Mouse (Mus musculus): ENCODE data around the gene Ppp1r3e. TPM values are rescaled to one million over a fixed set of nuclear protein-coding genes. Genes with fewer than 3 reads are reported as not detected.

Ppp1r3e gene
- total and polyA plus RNA-seq, 3 experiments, result 0.51 to 1.4 (median 1.3) TPM

DNA sequence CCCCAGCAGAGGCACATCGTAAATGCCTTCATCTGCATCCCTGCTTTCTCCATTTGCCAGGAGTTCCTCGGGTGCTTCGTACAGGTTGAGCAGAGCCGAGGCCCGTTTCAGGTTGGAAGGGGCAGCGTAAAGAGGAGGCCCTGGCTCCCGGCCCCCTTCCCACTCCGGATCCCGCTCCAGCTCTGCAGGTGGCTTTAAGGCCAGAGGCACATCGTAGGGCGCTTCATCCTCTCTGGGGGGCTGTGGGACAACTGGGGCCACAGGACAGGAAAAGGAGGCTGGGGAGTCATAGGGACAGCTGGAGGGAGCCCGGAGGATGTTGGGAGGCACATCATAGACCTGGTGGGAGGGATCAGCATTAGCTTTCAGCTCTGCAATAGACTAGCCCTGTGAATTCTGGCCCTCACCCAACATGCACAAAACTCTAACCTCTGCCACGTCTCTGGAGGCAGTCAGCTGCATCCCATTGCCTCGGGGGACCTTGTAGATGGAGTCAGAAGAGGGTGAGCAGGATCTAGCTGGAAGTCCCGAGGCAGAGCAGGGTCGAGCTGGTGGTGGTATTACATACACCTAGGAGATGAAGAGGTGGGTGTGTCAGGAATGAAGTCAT is 42.8 kb upstream of the Ppp1r3e start:
- TF ChIP-seq USF1 (IDR thresholded peaks at IDR 0.05; ENCODE audit: low read depth, low read length), result no peak
- no peak for TF ChIP-seq MXI1 (IDR thresholded peaks at IDR 0.05; ENCODE audit: low read depth, low read length)
- TF ChIP-seq HCFC1 (IDR thresholded peaks at IDR 0.05; ENCODE audit: low read depth, low read length), result no peak
- no peak for TF ChIP-seq RAD21 (IDR thresholded peaks at IDR 0.05; ENCODE audit: low read depth, low read length)
- TF ChIP-seq POLR2A (IDR thresholded peaks at IDR 0.05; ENCODE audit: low read depth, low read length), result no peak
- TF ChIP-seq RCOR1 (conservative IDR thresholded peaks at IDR 0.05; ENCODE audit: low read depth, low read length), result no peak
- no peak for TF ChIP-seq NRF1 (IDR thresholded peaks at IDR 0.05; ENCODE audit: low read depth, low read length)
- TF ChIP-seq TBP (conservative IDR thresholded peaks at IDR 0.05; ENCODE audit: low read depth, low read length), result no peak
- TF ChIP-seq CHD2 (IDR thresholded peaks at IDR 0.05; ENCODE audit: low read length), result no peak
- no peak for TF ChIP-seq GABPA (IDR thresholded peaks at IDR 0.05; ENCODE audit: insufficient replicate concordance, low read depth, low read length)
- no peak for TF ChIP-seq NELFE (IDR thresholded peaks at IDR 0.05; ENCODE audit: low read depth, low read length)
- no peak for TF ChIP-seq SMC3 (IDR thresholded peaks at IDR 0.05; ENCODE audit: low read depth, low read length)
- no peak for TF ChIP-seq MAZ (IDR thresholded peaks at IDR 0.05; ENCODE audit: low read depth, low read length)
- no peak for TF ChIP-seq ZKSCAN1 (IDR thresholded peaks at IDR 0.05; ENCODE audit: borderline replicate concordance, low read depth, low read length)
- TF ChIP-seq USF2 (conservative IDR thresholded peaks at IDR 0.05; ENCODE audit: low read depth, low read length), result no peak
- Histone ChIP-seq H3K9me3 (replicated peaks; ENCODE audit: low read length) (no peaks in the 10 kb centered on the region), H3K4me1 (ENCODE audit: control insufficient read depth in 1 of 2, insufficient read depth in 2 of 2) (peaks cover 0 to 5% of the 10 kb centered on the region in 2 experiments; a peak in 1 of 4 replicates), H3K4me3 (replicated peaks in 1 of 3; ENCODE audit: low read depth in 2 of 3, low read length in 2 of 3, poor library complexity in 1 of 3) (no peak overlapping the region), H3K9ac (ENCODE audit: insufficient read depth, low read depth) (no peak overlapping the region), H3K27me3 (replicated peaks) (peaks cover 91% of the 10 kb centered on the region), H3K27ac (ENCODE audit: insufficient read depth, low read depth) (no peak overlapping the region), H3K4me2 (ENCODE audit: insufficient read depth, low read depth, poor library complexity, severe bottlenecking) (no peak overlapping the region), H3K36me3 (replicated peaks in 1 of 2; ENCODE audit: control insufficient read depth in 1 of 2, insufficient read depth in 1 of 2, low read length in 1 of 2) (no peaks in the 10 kb centered on the region), H3K79me2 (replicated peaks; ENCODE audit: control insufficient read depth, extremely low read depth, insufficient read depth, poor library complexity, severe bottlenecking) (no peaks in the 10 kb centered on the region)
- dilution Hi-C loops (cut with MboI; ENCODE audit: extremely low pct_ligation_motif_present, extremely low pct_unique_long_range_greater_than_20kb, low sequenced_read_pairs), result no loop called here
- in situ Hi-C loops (cut with MboI; ENCODE audit: low pct_ligation_motif_present, low pct_unique_long_range_greater_than_20kb, low sequenced_read_pairs), result no loop called here
- no peak for DNase-seq (ENCODE audit: extremely low read depth)

DNA sequence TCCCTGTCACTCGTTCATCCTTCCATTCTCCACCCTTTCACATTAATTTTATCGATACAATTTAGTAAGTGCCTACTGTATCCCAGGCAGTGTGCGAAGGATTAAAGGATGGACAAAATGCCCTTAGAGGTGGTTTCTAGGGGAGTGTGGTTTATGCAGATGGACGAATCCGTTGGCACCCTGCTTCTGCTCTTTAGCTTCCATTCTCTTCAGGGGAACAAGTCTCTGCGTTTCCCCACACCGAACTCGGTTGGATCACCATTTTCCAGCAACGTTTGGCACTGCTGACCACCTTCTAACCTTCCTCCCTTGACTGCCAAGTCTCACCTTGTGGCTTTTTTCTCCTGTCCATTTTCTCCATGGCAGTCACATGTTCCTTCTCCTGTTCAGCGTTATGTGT is 36.0 kb upstream of the Ppp1r3e start:
- in situ Hi-C loops (cut with MboI; ENCODE audit: low pct_ligation_motif_present, low pct_unique_long_range_greater_than_20kb, low sequenced_read_pairs), result no loop called here
- peaks cover 83% of the 10 kb centered on the region for H3K27me3 ChIP-seq (replicated peaks)
- no peak overlapping the region for H3K4me3 ChIP-seq (replicated peaks in 1 of 3; ENCODE audit: low read depth in 2 of 3, low read length in 2 of 3, poor library complexity in 1 of 3)
- no peaks in the 10 kb centered on the region for H3K9me3 ChIP-seq (replicated peaks; ENCODE audit: low read length)
- no peak for DNase-seq (ENCODE audit: extremely low read depth)
- no peak overlapping the region for H3K4me2 ChIP-seq (ENCODE audit: insufficient read depth, low read depth, poor library complexity, severe bottlenecking)
- H3K27ac ChIP-seq (ENCODE audit: insufficient read depth, low read depth), result no peak overlapping the region
- H3K4me1 ChIP-seq (ENCODE audit: control insufficient read depth in 1 of 2, insufficient read depth in 2 of 2), result peaks cover 0 to 4% of the 10 kb centered on the region in 2 experiments; a peak in 2 of 4 replicates
- dilution Hi-C loops (cut with MboI; ENCODE audit: extremely low pct_ligation_motif_present, extremely low pct_unique_long_range_greater_than_20kb, low sequenced_read_pairs), result no loop called here
- no peaks in the 10 kb centered on the region for H3K36me3 ChIP-seq (replicated peaks in 1 of 2; ENCODE audit: control insufficient read depth in 1 of 2, insufficient read depth in 1 of 2, low read length in 1 of 2)
- TF ChIP-seq ZKSCAN1 (IDR thresholded peaks at IDR 0.05; ENCODE audit: borderline replicate concordance, low read depth, low read length), result no peak
- no peak for TF ChIP-seq JUN (IDR thresholded peaks at IDR 0.05; ENCODE audit: insufficient read depth, low read depth, low read length)
- no peak for TF ChIP-seq GABPA (IDR thresholded peaks at IDR 0.05; ENCODE audit: insufficient replicate concordance, low read depth, low read length)
- no peak overlapping the region for H3K9ac ChIP-seq (ENCODE audit: insufficient read depth, low read depth)
- no peaks in the 10 kb centered on the region for H3K79me2 ChIP-seq (replicated peaks; ENCODE audit: control insufficient read depth, extremely low read depth, insufficient read depth, poor library complexity, severe bottlenecking)
